In genomic region chr19:22758496-22758895, GRCm38 (mm10) we compare ENCODE assay signal across 25 mouse cellular contexts.
"Had no signal": no experiment of that assay in that cellular context is flagged by ENCODE, and none has a peak within 500 bp of the region (broad histone marks: within the 10 kb centered on the region; RNA-seq: fewer than 3 reads in every experiment).

No protein-coding gene starts in this region.

- DNase-seq: gastrocnemius, postnatal 36 days; heart, adult 11 months; heart, adult 2 months; heart, postnatal 14 days; heart, postnatal 36 days; kidney, adult 11 months; kidney, adult 2 months; kidney, adult 9 months; kidney, postnatal 14 days; kidney, postnatal 36 days; layer of hippocampus, adult 9-11 months; layer of hippocampus, postnatal 36 days; left cerebral cortex, postnatal 4 days had no signal

- H3K27ac ChIP-seq: heart, adult 2 months; heart, embryonic 13.5 days; heart, embryonic 15.5 days; hindbrain, embryonic 13.5 days; hindbrain, embryonic 15.5 days; hindbrain, postnatal 0 days; kidney, embryonic 15.5 days; kidney, postnatal 0 days; limb, embryonic 13.5 days; limb, embryonic 15.5 days; liver, embryonic 12.5 days; liver, embryonic 14.5 days had no signal

- H3K27me3 ChIP-seq: heart, embryonic 13.5 days; heart, embryonic 15.5 days; hindbrain, embryonic 13.5 days; hindbrain, embryonic 15.5 days; kidney, embryonic 15.5 days; limb, embryonic 13.5 days; limb, embryonic 15.5 days; liver, embryonic 12.5 days had no signal

- ATAC-seq: hindbrain, postnatal 0 days; intestine, embryonic 16.5 days; liver, embryonic 12.5 days had no signal

- H3K4me1 ChIP-seq: heart, embryonic 13.5 days; heart, embryonic 15.5 days; kidney, embryonic 15.5 days; liver, embryonic 12.5 days had no signal

- H3K4me3 ChIP-seq: heart, adult 2 months; heart, embryonic 13.5 days; heart, embryonic 15.5 days; hindbrain, embryonic 13.5 days; hindbrain, embryonic 15.5 days; kidney, embryonic 15.5 days; limb, embryonic 13.5 days; limb, embryonic 15.5 days; liver, embryonic 12.5 days had no signal
